Mouse (Mus musculus): Measurements from ENCODE around the gene Capn13. TPM values are rescaled to one million over a fixed set of nuclear protein-coding genes. Genes with fewer than 3 reads are reported as not detected.
"Not testable (repeated sequence)": the region's sequence is repeated elsewhere in the genome, so short reads cannot be mapped to it uniquely, and the experiment has no call there.

Capn13 gene
- polyA plus RNA-seq, 1 experiment from 2014 or later = not detected

DNA sequence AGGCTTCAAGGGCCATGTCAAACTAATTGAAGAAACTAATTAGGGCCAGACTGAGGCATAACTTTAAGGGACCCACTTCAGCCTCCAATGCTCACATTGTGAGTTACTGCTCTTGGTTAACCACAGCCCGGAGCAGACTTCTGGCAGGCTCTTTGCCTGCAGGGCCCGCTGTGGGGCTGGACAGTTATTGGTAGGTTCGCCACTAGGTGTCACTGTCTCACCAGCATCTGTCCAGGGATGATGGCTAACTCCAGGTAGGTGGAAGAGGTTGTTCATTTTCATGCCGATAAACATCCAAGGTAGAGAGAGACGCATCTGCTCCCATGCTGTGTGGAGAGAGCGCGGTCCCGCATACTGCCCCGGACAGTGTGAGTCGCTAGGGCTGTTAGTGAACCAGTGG, 98.6 kb downstream of the Capn13 start:
- Histone ChIP-seq H3K4me3 (no peak overlapping the region), H3K4me2 (replicated peaks) (no peak overlapping the region), H3K27me3 (0 out of 2 replicates have a peak, but pooled peaks cover 12% of the 10 kb centered on the region), H3K36me3 (no peaks in the 10 kb centered on the region), H3K9me3 (no peaks in the 10 kb centered on the region), H3K27ac (no peak overlapping the region), H3K9ac (no peak overlapping the region), H3K4me1 (no peaks in the 10 kb centered on the region)
- ATAC-seq (ENCODE audit: insufficient number of reproducible peaks, insufficient read depth, low FRiP score, low TSS enrichment) = no peak
- WGBS = 6% methylated on average over 10 of the region's 10 CpGs

DNA sequence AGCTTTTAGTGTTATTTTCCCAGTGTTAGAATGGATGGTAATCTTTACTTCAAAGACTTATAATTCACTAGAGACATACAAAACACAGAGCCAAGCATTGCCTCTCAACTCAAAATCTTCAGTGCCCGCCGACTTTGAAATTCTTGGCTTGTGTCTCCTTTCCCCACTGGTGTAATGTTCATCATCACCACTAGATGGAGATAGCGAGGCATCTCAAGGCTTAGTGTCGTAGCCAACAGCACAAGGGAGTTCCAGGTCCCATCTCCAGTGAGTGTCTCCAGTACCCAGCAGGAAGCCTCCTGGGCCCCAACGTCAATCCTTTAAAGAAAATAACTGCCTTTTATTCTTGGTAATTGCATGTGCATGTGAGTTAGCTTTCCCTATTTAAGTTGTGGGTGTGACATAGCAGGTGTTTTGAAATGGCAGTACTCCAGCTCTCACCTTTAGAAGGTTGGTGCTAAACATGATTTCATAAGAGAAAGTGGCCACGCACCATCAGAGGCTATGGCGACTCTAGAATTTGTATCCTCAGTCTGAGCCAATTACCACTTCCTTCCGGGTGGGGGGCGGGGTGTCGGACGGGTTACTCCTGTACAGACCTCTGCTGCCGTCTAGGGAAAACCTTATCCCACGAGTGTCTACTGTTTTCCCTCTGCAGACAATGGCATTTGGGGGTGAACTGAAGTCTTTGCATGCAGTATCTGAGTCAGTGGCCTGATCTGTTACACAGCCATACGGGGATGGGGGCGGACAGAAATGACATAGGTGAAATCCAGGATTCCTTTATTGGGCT, 99.2 kb downstream of the Capn13 start:
- 36% methylated on average over 15 of the region's 15 CpGs for WGBS

DNA sequence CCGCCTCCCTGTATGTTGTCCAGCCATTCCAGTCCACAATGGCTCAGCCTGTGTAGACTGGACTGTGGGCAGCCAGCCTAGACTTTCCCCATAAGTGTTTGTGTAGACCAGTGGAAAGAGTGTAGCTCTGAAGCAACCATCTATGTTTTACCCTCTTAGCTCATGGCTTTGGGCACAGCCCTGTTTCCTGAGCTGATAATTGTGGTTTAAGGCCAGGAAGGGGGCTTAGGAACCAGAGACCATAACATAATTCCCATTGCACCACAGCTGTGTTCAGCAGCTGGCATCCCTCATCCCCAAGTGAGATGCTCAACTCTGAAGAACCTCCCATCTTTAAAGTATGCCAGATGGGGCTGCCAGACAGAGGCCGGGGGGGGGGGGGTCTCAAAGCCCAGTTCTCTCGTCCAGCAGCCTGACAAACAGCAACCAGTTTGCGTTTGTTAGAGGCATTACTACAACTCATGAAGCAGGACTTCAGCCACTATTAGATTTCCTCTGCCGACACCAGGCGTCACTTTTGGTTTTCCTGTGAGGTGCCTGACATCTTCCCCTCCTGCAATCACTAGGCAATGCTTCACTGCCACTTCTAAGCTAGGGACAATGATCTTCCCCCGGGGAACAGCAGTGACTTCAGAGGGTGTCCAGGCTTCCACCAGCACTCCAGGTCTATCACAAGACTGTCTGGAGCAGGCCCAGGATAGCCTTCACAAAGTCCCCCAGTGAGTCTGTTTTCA, 100.4 kb downstream of the Capn13 start:
- no peaks in the 10 kb centered on the region for H3K9me3 ChIP-seq
- ATAC-seq (ENCODE audit: insufficient number of reproducible peaks, insufficient read depth, low FRiP score, low TSS enrichment) = no peak
- no peak overlapping the region for H3K4me3 ChIP-seq
- no peaks in the 10 kb centered on the region for H3K36me3 ChIP-seq
- no peak overlapping the region for H3K4me2 ChIP-seq (replicated peaks)
- no peak overlapping the region for H3K9ac ChIP-seq
- no peaks in the 10 kb centered on the region for H3K4me1 ChIP-seq
- peaks cover 12% of the 10 kb centered on the region; the same call in 1 of the 2 replicates for H3K27me3 ChIP-seq
- no peak overlapping the region for H3K27ac ChIP-seq
- 63% methylated on average over 7 of the region's 7 CpGs for WGBS

More for the DNA sequence above, 99.2 kb downstream of the Capn13 start:
- Histone ChIP-seq H3K4me3 (no peak overlapping the region), H3K9me3 (no peaks in the 10 kb centered on the region), H3K27me3 (0 out of 2 replicates have a peak, but pooled peaks cover 12% of the 10 kb centered on the region), H3K9ac (no peak overlapping the region), H3K4me2 (replicated peaks) (no peak overlapping the region), H3K4me1 (no peaks in the 10 kb centered on the region), H3K27ac (no peak overlapping the region), H3K36me3 (no peaks in the 10 kb centered on the region)
- no peak for ATAC-seq (ENCODE audit: insufficient number of reproducible peaks, insufficient read depth, low FRiP score, low TSS enrichment)

DNA sequence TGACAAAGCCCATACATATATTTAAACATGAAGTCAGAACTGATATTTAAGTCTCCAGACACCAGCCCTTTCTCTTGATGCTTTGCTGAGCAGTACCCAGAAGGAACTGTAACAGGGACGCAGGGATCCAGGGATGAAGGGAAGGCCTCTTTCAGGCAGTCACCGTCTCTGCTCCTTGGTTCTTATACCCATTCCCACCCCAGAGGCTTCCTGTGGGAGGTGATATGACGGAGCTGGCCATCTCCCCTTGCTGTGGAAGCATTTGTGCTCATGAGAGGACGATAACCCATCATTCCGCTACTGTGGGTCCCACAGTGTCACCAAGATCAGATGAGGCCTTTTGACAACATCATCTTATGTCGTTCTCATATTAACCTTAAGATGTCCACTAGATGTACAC, 101.7 kb downstream of the Capn13 start:
- Histone ChIP-seq H3K27me3 (peaks cover 7% of the 10 kb centered on the region; the same call in 1 of the 2 replicates), H3K36me3 (no peaks in the 10 kb centered on the region), H3K4me3 (no peak overlapping the region), H3K27ac (no peak overlapping the region), H3K4me1 (no peaks in the 10 kb centered on the region), H3K4me2 (replicated peaks) (no peak overlapping the region), H3K9ac (no peak overlapping the region), H3K9me3 (no peaks in the 10 kb centered on the region)
- WGBS = 83% methylated on average over 6 of the region's 6 CpGs
- ATAC-seq (ENCODE audit: insufficient number of reproducible peaks, insufficient read depth, low FRiP score, low TSS enrichment) = no peak

DNA sequence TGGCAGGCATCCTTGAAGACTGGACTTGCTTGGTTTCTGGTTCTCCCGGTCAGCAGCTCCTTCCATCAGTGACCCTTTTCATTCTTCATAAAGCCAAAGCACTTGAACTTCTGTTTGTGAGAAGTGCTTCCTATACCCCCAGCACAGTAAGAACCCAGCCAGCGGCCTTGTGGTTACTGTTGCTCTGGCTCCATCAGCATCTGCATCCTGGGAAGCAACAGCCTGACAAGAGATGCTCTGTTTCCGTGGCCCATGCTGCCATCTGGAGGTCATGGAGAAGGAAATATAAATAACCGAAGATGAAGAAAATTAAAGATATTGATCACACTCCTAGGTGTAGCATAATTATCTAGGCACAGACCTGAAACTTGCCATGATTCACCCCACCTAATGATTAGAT, 103.8 kb downstream of the Capn13 start:
- no peaks in the 10 kb centered on the region for H3K9me3 ChIP-seq
- WGBS = 39% methylated on average over 4 of the region's 4 CpGs
- no peaks in the 10 kb centered on the region for H3K36me3 ChIP-seq
- no peak overlapping the region for H3K27ac ChIP-seq
- peaks cover 7% of the 10 kb centered on the region; the same call in 1 of the 2 replicates for H3K27me3 ChIP-seq
- H3K9ac ChIP-seq = no peak overlapping the region
- H3K4me3 ChIP-seq = no peak overlapping the region
- no peak for ATAC-seq (ENCODE audit: insufficient number of reproducible peaks, insufficient read depth, low FRiP score, low TSS enrichment)
- no peak overlapping the region for H3K4me2 ChIP-seq (replicated peaks)
- no peaks in the 10 kb centered on the region for H3K4me1 ChIP-seq

DNA sequence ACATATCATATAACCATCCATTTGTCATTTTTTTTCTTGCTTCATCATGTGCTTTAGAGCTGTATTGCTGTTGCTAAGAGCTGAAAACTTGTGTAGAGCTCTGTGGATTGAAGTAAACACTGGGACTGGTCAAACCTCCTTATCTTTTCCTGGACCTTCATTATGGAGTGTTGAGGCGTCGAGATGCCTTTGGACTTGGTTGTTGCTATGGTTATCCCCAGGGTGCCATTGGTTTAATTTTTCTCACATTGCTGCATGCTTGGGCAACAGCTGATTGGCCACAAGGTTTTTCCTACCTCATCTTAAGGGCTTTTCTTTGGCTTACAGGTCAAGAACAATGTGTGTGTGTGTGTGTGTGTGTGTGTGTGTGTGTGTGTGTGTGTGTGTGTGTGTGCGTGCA, 107.4 kb downstream of the Capn13 start:
- Histone ChIP-seq H3K4me1 (no peaks in the 10 kb centered on the region), H3K9ac (no peak overlapping the region), H3K4me3 (no peak overlapping the region), H3K36me3 (no peaks in the 10 kb centered on the region), H3K9me3 (no peaks in the 10 kb centered on the region), H3K27me3 (peaks cover 2% of the 10 kb centered on the region; the same call in 1 of the 2 replicates), H3K4me2 (replicated peaks) (no peak overlapping the region), H3K27ac (no peak overlapping the region)
- ATAC-seq (ENCODE audit: insufficient number of reproducible peaks, insufficient read depth, low FRiP score, low TSS enrichment) = no peak
- 90% methylated on average over 3 of the region's 3 CpGs for WGBS

DNA sequence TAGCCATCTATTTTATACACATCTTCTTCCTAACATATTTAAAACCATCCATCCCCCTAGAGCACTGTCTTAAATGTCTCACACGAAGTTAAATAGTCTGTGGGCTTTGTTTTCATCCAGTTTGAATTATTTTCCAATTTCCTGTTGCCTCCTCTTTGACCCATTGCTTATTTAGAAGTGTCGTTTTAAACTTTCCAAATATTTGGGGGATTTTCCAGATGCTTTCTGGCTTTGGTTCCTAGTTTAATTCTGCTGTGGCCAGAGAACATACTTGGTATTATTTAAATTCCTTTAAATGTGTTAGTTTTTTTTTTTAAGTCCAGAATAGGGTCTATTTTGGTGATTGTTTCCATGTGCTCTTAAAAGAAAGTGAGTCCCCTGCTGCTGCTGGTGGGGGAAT, 116.4 kb downstream of the Capn13 start:
- 13% methylated on average over 2 of the region's 2 CpGs for WGBS
- ATAC-seq (ENCODE audit: insufficient number of reproducible peaks, insufficient read depth, low FRiP score, low TSS enrichment) = no peak
- H3K27me3 ChIP-seq = no peaks in the 10 kb centered on the region
- no peaks in the 10 kb centered on the region for H3K9me3 ChIP-seq
- H3K36me3 ChIP-seq = no peaks in the 10 kb centered on the region
- H3K4me1 ChIP-seq = no peaks in the 10 kb centered on the region
- no peak overlapping the region for H3K4me2 ChIP-seq (replicated peaks)
- no peak overlapping the region for H3K27ac ChIP-seq
- no peak overlapping the region for H3K4me3 ChIP-seq
- no peak overlapping the region for H3K9ac ChIP-seq

DNA sequence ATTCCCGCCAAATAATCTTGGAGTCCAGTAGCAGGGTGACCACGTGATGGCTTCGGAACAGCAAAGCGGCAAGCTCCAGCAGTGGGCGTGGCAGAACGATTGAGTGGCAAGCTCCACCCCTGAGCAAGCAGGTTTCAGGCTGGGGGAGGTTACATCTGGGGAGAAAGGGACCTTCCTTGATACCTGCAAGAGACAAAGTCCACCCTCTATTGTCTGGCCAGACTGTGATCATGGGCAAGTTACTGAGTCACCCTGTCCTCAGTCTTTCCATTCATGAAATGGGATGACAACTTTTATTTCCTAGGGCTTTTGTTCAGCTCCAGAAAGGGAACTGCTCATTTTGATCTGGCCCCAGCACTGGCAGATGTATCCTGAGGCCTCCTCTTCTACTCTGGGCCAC, 118.0 kb downstream of the Capn13 start:
- H3K9me3 ChIP-seq; H3K4me1 ChIP-seq; H3K4me3 ChIP-seq; H3K4me2 ChIP-seq (replicated peaks); H3K27me3 ChIP-seq; H3K36me3 ChIP-seq; ATAC-seq (ENCODE audit: insufficient number of reproducible peaks, insufficient read depth, low FRiP score, low TSS enrichment); H3K27ac ChIP-seq; H3K9ac ChIP-seq: not testable (repeated sequence)
- 43% methylated on average over 6 of the region's 6 CpGs for WGBS

DNA sequence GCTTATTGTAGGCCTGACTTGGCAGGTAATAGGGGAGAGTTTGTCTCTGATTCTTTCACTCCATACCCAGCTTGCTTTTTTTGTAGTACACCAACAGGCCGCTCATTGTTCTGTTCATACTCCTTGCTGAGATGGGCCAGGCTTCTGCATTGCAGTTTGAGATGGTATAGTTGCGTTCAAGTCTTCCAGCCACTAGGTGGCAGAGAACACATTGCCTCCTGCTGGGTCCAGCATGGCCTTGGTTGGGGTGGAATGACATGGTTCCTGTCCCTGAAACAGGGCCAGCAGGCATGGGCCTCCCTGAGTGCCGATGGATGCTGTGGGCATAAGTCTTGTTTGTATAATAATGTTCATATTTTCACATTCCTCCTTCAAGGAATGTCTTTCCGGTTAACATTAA, 122.9 kb downstream of the Capn13 start:
- Histone ChIP-seq H3K9ac (no peak overlapping the region), H3K27me3 (no peaks in the 10 kb centered on the region), H3K4me2 (replicated peaks) (no peak overlapping the region), H3K9me3 (no peaks in the 10 kb centered on the region), H3K4me1 (no peaks in the 10 kb centered on the region), H3K4me3 (no peak overlapping the region), H3K27ac (no peak overlapping the region), H3K36me3 (no peaks in the 10 kb centered on the region)
- 87% methylated on average over 4 of the region's 4 CpGs for WGBS
- no peak for ATAC-seq (ENCODE audit: insufficient number of reproducible peaks, insufficient read depth, low FRiP score, low TSS enrichment)

DNA sequence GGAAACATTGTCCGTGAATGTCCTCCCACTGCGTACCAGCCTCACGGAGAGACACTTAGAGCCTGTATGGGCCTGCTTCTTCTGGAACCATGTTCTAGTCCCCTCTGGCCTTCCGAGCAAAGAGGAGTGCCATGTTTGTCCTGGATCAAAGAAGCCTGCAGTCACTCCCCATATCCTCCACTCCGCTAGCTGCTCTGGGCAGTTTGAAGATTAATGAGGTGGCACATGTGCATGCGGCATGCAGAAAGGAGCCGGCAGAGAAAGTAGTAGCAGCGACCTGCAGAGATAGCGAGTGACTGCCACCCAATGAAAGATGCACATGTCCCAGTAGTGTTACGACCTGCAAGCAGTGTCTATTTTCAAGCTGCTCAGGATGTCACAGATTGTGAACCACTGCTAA, 125.6 kb downstream of the Capn13 start:
- 88% methylated on average over 10 of the region's 10 CpGs for WGBS
- no peak overlapping the region for H3K27ac ChIP-seq
- no peaks in the 10 kb centered on the region for H3K4me1 ChIP-seq
- no peaks in the 10 kb centered on the region for H3K27me3 ChIP-seq
- no peak overlapping the region for H3K4me2 ChIP-seq (replicated peaks)
- H3K36me3 ChIP-seq = no peaks in the 10 kb centered on the region
- H3K4me3 ChIP-seq = no peak overlapping the region
- H3K9ac ChIP-seq = no peak overlapping the region
- no peak for ATAC-seq (ENCODE audit: insufficient number of reproducible peaks, insufficient read depth, low FRiP score, low TSS enrichment)
- H3K9me3 ChIP-seq = no peaks in the 10 kb centered on the region

DNA sequence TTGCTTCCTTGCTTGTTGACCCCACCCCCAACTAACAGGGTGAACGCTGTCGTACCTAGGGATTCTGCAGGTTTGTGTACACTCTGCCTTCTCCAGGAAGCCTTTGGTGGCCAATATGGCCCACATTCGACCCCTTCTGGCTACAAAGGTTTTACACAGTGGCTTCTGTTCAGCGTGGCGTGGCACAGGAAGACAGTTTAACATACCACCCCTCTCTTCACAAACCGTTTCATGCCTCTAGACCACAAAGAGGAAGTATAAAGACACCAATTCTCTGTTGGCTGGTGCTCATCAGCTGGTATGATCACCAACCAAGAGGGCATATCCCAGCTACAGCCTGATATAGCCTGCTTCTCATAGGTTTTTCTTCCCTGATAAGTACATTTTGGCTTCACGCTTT, 126.9 kb downstream of the Capn13 start:
- Histone ChIP-seq H3K27ac (no peak overlapping the region), H3K4me3 (no peak overlapping the region), H3K27me3 (no peaks in the 10 kb centered on the region), H3K36me3 (no peaks in the 10 kb centered on the region), H3K4me2 (replicated peaks) (no peak overlapping the region), H3K9me3 (no peaks in the 10 kb centered on the region), H3K9ac (no peak overlapping the region), H3K4me1 (no peaks in the 10 kb centered on the region)
- WGBS = 76% methylated on average over 7 of the region's 7 CpGs
- no peak for ATAC-seq (ENCODE audit: insufficient number of reproducible peaks, insufficient read depth, low FRiP score, low TSS enrichment)

Measured in embryonic facial prominence, embryonic 12.5 days (tissue).